Comparison of ENCODE assay signal across 8 mouse cellular contexts in genomic region chr14:47472743-47473546, GRCm38 (mm10). TPM values are rescaled to one million over a fixed set of nuclear protein-coding genes. Genes with fewer than 3 reads are reported as not detected.
A peak's percentile ranks its signal among the peaks of the same experiment; 100 is the strongest.
DNase-seq lines count a peak whose midpoint lies in the region; ATAC-seq and TF ChIP-seq lines count a peak whose summit lies in the region.

No protein-coding gene starts in this region.

- WGBS in heart, embryonic 16.5 days = 2% methylated on average over 61 of the region's 69 CpGs
- WGBS in lung, embryonic 16.5 days = 2% methylated on average over 40 of the region's 69 CpGs

- no peak for TF ChIP-seq CTCF in G1E (IDR thresholded peaks at IDR 0.05; ENCODE audit: low read depth, low read length)

- 0 out of 2 replicates have a peak, but pooled peaks cover 4% of the 10 kb centered on the region for H3K27me3 ChIP-seq in G1E (ENCODE audit: insufficient read depth, low read length)
- no peaks in the 10 kb centered on the region for H3K27me3 ChIP-seq in heart, embryonic 16.5 days (ENCODE audit: control insufficient read depth, insufficient read depth, low read length)
- H3K27me3 ChIP-seq in lung, embryonic 16.5 days (ENCODE audit: control insufficient read depth, insufficient read depth, low read depth, low read length) = no peaks in the 10 kb centered on the region

- peak overlapping the region; percentile 86 for H3K27ac ChIP-seq in heart, embryonic 16.5 days (ENCODE audit: low read length)
- peak overlapping the region; percentile 63 for H3K27ac ChIP-seq in lung, embryonic 16.5 days (ENCODE audit: low read length)

- peaks cover 28% of the 10 kb centered on the region for H3K36me3 ChIP-seq in G1E (replicated peaks)
- H3K36me3 ChIP-seq in heart, embryonic 16.5 days (ENCODE audit: control insufficient read depth, insufficient read depth) = no peaks in the 10 kb centered on the region
- H3K36me3 ChIP-seq in lung, embryonic 16.5 days (ENCODE audit: control insufficient read depth, insufficient read depth, low read length) = no peaks in the 10 kb centered on the region

- H3K9me3 ChIP-seq in G1E (replicated peaks) = no peaks in the 10 kb centered on the region
- H3K9me3 ChIP-seq in heart, embryonic 16.5 days (replicated peaks; ENCODE audit: control insufficient read depth, low read length) = no peaks in the 10 kb centered on the region
- H3K9me3 ChIP-seq in lung, embryonic 16.5 days (ENCODE audit: control insufficient read depth, low read length) = no peaks in the 10 kb centered on the region

- H3K9ac ChIP-seq in heart, embryonic 16.5 days (ENCODE audit: low read length) = peak overlapping the region; percentile 97
- H3K9ac ChIP-seq in lung, embryonic 16.5 days (ENCODE audit: low read length) = peak overlapping the region; percentile 86

- DNase-seq in G1E (ENCODE audit: low spot score) = peak; percentile 76
- peak; percentile 54 for DNase-seq in c-Kit-negative CD71-positive TER-119-positive erythroid progenitor cells, embryonic 14.5 days (ENCODE audit: low read depth, low spot score)
- DNase-seq in kidney, postnatal 4 days = peak; percentile 63 to 78
- peak; percentile 35 for DNase-seq in ovary, postnatal 10 days (ENCODE audit: low spot score)
- DNase-seq in thymus, postnatal 10 days (ENCODE audit: low spot score in 2 of 2) = peak; percentile 66

- peaks cover 29% of the 10 kb centered on the region for H3K4me1 ChIP-seq in G1E (ENCODE audit: insufficient read depth, low read depth, low read length)
- peaks cover 17% of the 10 kb centered on the region for H3K4me1 ChIP-seq in heart, embryonic 16.5 days (ENCODE audit: control insufficient read depth, insufficient read depth, low read length)
- peaks cover 14% of the 10 kb centered on the region for H3K4me1 ChIP-seq in lung, embryonic 16.5 days (replicated peaks; ENCODE audit: control insufficient read depth, insufficient read depth, low read length)

- H3K4me2 ChIP-seq in heart, embryonic 16.5 days (ENCODE audit: low read depth, low read length) = peak overlapping the region; percentile 63
- H3K4me2 ChIP-seq in lung, embryonic 16.5 days (ENCODE audit: low read depth, low read length) = peak overlapping the region; percentile 72

- peak overlapping the region; percentile 89 for H3K4me3 ChIP-seq in G1E (ENCODE audit: low read depth, low read length)
- H3K4me3 ChIP-seq in heart, embryonic 16.5 days (ENCODE audit: low read length) = peak overlapping the region; percentile 95
- peak overlapping the region; percentile 78 for H3K4me3 ChIP-seq in lung, embryonic 16.5 days (ENCODE audit: low read length)

- ATAC-seq in G1E (ENCODE audit: extremely low read depth, insufficient number of reproducible peaks, low FRiP score, poor library complexity, severe bottlenecking) = peak; percentile 57; the same call in 1 of the 2 replicates
- peak; percentile 72 for ATAC-seq in erythroid progenitor cell, adult 5-6 weeks (replicated peaks; ENCODE audit: low FRiP score, poor library complexity, severe bottlenecking)
- peak; percentile 70 for ATAC-seq in heart, embryonic 16.5 days (replicated peaks; ENCODE audit: extremely low read depth, insufficient read depth, low FRiP score)
- peak; percentile 67 for ATAC-seq in lung, embryonic 16.5 days (ENCODE audit: low read depth)

RNA-seq across cellular contexts. Expression of gene Fbxo34, which starts 22.7 kb away (rescaled TPM):
- 20.6 and 24.2 TPM in 2 replicates for total RNA-seq in G1E (2014; fragmentation: Nextera tagmentation)
- 27.5 and 27.6 TPM in 2 replicates for total RNA-seq in G1E (2017)
- 17.9 and 20.7 TPM in 2 replicates for polyA plus RNA-seq in G1E (2012)
- 23.9 and 37.8 TPM in 2 replicates for total RNA-seq in erythroid progenitor cell, adult 5-6 weeks (2015; ENCODE audit: low replicate concordance)
- total RNA-seq in erythroid progenitor cell, adult 5-6 weeks (2017; ENCODE audit: low replicate concordance) = 54.2 and 68.8 TPM in 2 replicates
- polyA plus RNA-seq in heart, embryonic 16.5 days (2015; fragmentation: Nextera tagmentation; extraction: Ambion mirVana) = 16.7 and 20.0 TPM in 2 replicates
- polyA plus RNA-seq in lung, embryonic 16.5 days (2015; fragmentation: Nextera tagmentation; extraction: Ambion mirVana) = 21.3 and 22.3 TPM in 2 replicates

RNA-seq across cellular contexts. Expression of gene Dlgap5, which starts 54.7 kb away (rescaled TPM):
- total RNA-seq in G1E (2014; fragmentation: Nextera tagmentation) = 96.1 and 109 TPM in 2 replicates
- total RNA-seq in G1E (2017) = 113 and 119 TPM in 2 replicates
- polyA plus RNA-seq in G1E (2012) = 5.2 and 21.6 TPM in 2 replicates
- 394 and 480 TPM in 2 replicates for total RNA-seq in erythroid progenitor cell, adult 5-6 weeks (2015; ENCODE audit: low replicate concordance)
- total RNA-seq in erythroid progenitor cell, adult 5-6 weeks (2017; ENCODE audit: low replicate concordance) = 402 and 449 TPM in 2 replicates
- polyA plus RNA-seq in heart, embryonic 16.5 days (2015; fragmentation: Nextera tagmentation; extraction: Ambion mirVana) = 32.7 and 35.1 TPM in 2 replicates
- polyA plus RNA-seq in lung, embryonic 16.5 days (2015; fragmentation: Nextera tagmentation; extraction: Ambion mirVana) = 44.2 and 49.7 TPM in 2 replicates

Comparison
In these comparisons a context has a peak if more than half of its experiments do, and no peak if none do; other contexts are left out.
1. Peak in every context shown above with its lines: DNase-seq, ATAC-seq, H3K4me3 ChIP-seq and H3K27ac ChIP-seq.